Mouse (Mus musculus): ENCODE data around the gene Tmem102.
A peak's percentile ranks its signal among the peaks of the same experiment; 100 is the strongest.

Gene Tmem102

DNA sequence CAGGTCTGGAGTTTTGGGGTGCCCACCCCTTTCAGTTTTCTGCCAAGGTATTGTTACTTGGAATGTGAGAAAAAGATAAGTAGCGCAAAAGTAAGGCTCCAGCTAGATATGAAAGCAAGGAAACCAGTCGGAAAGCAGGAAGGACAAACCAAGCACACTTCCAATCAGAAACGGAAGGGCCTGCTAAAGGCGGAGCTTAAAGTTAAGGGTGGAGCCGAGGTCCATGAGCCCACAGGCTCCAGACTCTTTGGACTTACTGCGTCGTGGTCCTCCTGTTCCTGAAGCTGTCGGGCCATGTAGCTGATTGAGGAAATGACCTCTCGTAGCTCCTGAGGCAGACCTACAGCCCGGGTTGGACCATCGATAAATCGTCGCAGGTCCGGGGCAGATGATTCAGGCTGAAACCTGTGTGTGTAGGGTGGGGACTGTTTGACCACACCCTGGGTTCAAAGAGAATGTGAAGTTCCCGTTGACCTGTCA is 20.6 kb downstream of the Tmem102 start:
- DNase-seq: peak; percentile 65 to 71

DNA sequence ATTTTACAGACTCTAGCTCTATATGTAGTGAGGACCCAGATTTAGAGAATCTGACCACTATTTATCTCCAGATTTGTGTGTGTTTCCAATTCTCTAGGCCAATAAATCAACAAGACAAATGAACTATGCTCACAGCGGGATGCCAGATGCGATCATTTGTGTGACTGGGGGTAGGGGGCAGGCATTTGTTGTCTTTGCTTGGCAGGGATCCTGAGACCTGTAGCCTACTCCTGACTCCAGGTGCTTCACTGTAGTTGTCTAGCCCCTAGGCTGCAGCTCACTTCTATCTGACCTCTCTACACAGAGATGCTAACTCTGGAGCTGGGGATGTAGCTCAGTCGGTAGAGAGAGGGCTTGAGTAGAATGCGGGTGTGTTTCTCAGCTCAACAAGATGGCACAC is 23.6 kb downstream of the Tmem102 start:
- no peak for DNase-seq

DNA sequence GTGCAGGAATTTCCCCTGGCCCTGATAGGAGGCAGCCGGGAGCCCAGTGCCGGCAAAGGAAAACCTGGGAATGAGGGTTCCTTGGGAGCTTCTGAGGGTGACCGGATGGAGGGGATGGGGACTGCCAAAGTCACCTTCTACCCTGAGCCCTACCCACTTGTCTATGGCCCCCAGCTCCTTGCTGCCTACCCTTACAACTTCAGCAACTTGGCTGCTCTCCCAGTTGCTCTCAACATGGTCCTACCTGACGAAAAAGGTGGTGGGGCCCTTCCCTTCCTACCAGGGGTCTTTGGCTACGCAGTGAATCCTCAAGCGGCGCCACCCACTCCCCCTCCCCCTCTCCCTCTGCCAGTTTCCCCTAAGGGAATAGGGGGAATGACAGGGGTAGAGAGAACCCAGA is 26.4 kb downstream of the Tmem102 start:
- no peak for DNase-seq

DNA sequence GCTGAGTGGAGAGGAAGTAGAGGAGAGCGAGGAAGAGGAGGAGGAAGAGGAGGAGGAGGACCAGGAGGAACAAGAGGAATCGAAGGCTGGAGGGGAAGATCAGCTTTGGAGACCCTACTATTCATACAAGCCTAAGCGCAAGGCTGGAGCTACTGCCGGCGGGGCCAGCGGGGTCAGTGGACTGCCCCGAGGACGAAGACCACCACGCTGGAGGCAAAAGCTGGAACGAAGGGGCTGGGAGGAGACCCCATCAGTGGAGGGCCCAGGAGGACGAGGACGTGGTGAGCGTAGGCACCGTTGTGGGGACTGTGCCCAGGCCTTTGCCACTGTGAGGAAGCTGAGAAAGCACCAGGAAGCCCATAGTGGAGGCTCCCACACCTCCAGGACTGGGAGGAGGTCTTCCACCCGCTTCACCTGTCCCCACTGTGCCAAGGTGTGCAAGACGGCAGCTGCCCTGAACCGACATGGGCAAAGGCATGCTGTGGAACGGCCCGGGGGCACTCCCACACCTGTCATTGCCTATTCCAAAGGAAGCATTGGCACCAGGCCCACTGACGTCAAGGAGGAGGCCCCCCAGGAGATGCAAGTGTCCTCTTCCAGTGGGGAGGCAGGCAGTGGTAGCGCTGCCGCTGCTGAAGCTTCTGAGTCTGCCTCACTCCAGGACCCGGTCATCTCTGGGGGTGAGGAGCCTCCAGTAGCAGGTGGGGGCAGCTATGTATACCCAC is 27.0 kb downstream of the Tmem102 start:
- no peak for DNase-seq

DNA sequence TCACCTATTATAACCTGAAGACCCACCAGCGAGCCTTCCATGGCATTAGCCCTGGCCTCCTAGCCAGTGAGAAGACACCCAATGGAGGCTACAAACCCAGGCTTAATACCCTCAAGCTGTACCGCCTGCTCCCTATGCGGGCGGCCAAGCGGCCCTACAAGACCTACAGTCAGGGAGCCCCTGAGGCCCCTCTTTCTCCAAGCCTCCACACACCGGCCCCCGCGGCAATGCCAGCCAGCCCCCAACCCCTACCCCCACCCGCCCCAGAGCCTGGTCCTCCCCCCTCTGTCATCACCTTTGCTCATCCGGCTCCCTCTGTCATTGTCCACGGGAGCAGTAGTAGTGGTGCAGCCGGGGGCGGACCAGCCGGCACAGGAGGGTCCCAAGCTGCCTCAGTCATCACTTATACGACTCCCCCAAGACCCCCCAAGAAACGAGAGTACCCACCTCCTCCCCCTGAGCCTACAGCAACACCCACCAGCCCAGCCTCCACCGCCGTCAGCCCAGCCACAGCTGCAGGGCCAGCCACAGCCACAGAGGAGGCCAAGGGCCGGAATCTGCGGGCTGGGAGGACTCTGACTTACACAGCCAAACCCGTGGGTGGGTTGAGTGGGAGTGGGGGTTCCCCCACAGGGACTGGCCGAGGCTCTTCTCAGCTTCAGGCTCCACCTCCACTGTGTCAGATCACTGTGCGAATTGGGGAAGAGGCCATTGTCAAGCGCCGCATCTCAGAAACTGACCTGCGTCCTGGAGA is 27.7 kb downstream of the Tmem102 start:
- DNase-seq: no peak

DNA sequence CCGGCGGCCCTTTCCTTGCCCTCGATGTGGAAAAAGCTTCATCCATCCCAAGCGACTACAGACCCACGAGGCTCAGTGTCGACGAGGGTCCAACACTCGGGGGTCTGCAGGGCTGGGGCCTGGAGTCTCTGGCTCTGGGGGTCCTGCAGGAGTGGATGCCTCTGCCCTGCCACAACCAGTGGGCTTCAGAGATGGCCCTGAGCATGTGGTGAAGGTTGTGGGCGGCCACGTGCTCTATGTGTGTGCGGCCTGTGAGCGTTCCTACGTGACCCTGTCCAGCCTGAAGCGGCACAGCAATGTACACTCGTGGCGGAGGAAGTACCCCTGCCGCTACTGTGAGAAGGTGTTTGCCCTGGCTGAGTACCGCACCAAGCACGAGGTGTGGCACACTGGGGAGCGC is 28.9 kb downstream of the Tmem102 start:
- no peak for DNase-seq

DNA sequence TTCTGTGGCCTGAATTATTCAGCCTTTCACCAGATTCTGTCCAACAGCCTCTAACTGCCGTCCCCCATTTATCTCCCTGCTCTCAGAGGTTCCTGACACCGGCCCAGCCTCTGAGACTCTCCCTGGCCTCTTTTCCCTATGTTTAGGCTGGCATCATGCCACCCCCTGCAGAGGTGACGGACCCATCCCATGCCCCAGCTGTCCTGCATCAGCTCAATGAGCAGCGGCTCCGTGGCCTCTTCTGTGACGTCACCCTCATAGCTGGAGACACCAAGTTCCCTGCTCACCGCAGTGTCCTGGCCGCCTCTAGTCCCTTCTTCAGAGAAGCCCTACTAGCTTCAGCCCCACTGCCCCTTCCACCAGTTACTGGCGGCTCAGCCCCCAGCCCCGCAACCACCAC is 29.7 kb downstream of the Tmem102 start:
- DNase-seq: no peak

DNA sequence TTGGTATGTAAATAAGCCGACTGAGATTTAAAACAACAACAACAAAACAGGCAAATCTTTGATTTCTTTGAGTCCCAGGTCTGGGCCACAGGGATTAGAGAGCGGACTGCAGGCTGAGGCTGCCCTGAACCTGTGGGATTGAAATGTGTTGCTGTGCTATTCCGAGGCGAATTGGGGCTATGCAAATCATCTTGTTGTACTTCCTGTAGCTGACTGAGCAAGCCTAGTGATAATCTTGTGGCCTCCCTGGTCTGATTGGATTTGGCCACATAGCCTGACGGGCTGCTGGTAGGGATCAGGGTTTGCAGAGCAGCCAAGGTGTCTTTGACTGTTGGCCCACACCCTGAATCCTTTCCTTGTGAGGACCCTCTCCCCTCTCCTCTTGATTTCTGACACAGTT is 30.5 kb downstream of the Tmem102 start:
- no peak for DNase-seq

DNA sequence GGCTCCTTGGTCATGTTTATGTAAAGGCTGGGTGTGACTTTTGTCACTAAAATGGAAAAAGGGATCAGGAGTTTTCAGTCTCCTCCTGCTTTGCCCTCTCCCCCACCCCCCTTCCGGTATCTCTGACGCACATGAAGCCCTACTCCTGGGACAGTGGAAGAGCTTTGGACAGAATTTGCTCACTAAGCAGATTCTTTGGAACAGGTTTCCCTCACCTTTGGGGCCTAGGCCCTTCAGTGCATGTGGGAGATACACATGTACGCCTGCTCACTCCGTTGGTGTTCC is 37.9 kb downstream of the Tmem102 start:
- peak in 1 of 2 experiments; percentile 47 for DNase-seq

DNA sequence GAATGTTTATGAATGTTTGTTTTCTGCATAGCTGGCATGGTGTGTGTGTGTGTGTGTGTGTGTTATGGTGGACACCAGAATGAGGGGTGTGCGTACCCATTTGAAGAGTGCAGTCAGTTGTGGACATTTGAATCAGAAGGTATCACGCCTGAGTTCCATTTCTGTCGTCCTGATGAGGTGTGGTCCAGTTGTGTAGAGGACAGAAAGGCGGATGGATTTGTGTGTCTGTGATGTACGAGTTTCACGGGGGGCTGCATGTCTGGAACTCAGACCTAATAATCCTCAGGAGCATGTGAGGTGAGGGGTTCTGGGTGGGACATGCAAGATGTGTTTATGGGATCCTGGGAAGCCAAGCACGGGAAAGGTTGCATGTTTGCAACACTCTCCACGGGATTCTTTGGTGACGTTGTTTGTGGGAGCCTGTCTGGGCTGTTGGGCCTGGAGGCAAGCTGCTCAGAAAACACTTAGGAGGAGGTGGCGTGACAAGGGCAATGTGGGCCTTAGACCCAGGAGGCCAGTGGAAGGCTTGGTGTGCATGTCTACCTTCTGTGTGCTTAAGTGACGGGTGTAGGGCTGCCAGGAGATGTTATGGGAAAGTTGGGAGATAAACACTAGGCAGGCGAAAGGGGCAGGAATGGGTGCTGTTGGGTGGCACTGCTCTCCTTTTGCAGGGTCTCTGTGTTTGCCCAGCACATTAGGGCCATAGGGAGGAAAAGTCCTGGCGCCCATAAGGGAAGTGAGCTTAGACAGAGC is 38.4 kb downstream of the Tmem102 start:
- DNase-seq: peak in 1 of 2 experiments; percentile 44

DNA sequence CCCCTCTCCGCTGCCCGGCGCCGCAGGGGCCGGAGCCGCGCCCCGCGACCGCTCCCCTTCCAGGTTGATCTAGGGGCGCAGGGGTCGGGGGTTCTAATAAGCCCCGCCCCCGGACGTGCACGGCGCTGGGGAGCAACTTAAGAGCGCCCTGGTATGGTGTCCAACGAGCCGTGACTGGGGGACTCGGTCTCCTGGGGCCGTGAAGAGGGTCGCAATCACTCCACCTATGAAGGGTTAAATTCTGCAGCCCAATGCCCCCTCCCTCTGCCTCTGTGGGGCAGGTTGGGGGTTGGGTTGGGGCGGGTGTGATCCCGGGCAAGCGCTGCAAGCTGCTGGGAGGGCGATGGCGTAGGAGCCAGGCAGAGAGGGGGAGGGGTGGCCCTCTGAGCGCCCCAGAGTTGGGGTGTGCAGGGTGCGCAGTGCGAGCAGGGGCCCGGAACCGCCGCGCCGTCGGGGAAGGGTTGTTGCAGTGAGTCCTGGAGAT is 39.3 kb downstream of the Tmem102 start:
- DNase-seq: peak; percentile 85 to 88

DNA sequence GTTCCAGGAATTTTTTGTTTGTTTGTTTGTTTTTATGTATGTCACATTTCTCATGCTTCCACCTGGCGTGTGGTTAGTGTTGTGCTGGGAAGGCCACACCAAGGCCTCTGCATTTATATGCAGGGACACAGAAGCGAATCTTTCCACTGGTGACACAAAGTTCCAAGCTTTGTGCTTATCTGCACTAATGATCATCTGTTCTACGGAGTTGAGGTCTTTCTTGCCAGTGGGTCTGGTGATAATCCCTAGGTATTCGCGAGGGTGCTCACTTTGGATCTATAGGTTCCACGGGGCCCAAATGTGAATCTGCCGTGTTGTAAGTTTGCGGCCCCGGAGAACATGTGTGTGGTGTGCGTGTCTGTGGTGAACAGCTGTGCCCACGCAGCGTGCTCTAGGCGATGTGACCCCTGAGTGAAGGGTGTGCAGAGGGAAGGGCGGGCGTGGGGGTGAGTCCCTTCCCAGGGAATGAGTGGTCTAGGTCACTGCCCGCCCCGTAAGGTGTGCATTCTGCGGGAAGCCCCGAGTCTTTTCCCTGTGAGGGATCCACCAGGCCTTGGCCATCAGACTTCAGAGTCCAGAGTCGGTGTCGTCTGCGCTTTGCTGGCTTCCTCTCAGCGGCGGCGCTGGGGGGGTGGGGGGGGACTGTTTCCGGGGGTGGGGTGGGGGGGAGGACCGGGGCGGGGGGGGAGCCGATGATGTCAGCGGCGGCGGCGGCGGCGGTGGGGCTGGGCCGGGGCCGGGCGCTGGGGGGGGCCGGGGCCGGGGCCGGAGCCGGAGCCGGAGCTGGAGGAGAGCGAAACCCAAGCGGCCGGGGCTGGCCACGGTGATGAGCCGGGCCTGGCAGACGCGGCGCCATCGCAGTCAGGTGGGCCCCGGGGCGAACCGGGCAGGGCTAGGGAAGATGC is 40.0 kb downstream of the Tmem102 start, which contains the start of gene Zbtb4:
Zbtb4 (plus strand) TSS at position 692 of the 905 bp plus-strand sequence.
- DNase-seq: peak in 1 of 2 experiments; percentile 66

DNA sequence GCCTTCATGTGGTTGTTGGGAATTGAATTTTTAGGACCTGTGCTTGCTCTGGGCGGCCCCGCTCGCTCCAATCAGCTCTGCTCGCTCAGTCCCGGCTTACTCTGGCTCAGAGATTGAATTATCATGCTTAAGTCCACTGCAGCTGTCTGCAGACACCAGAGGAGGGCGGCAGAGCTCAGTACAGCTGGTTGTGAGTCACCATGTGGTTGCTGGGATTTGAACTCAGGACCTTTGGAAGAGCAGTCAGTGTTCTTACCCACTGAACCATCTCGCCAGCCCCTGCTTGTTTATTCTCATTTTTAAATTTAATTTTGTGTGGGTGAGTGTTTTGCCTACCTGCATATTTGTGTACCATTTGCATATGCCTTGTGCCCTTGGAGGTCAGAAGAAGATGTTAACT is 41.9 kb downstream of the Tmem102 start:
- no peak for DNase-seq

DNA sequence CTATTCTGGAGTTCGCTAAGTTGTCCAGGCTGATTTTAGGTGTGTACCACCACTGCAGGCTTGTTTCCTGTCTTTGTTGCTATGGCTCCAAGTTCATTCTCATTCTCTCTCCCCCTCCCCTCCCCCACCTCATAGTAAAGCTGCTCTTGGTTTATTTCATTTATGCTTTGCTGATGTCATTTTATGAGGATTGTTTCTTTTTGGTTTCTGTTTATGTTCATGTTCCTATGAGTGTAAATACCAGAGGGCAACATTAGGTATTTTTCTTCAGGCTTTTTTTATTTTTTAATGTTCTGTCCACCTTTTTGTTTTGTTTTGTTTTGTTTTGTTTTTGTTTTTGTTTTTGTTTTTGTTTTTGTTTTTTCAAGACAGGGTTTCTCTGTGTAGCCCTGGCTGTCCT is 43.6 kb downstream of the Tmem102 start, which contains the start of gene Slc35g3:
Slc35g3 (minus strand) TSS at position 101 of the 400 bp plus-strand sequence.
- no peak for DNase-seq

DNA sequence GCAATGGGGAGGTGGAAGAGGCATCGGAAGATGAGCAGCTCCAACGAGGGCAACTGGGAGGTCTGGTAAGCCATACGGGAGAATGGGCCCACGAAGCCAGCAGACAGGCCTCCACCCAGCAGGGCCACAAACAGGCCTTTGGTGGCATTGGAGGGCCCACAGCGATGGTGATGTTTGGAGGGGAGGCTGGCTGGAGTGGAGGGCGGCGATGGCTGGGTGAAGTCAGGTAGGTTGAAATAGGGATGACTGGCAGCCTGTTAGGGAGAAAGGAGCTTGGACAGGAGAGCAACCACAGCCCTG is 44.6 kb downstream of the Tmem102 start:
- DNase-seq: peak in 1 of 2 experiments; percentile 24

DNA sequence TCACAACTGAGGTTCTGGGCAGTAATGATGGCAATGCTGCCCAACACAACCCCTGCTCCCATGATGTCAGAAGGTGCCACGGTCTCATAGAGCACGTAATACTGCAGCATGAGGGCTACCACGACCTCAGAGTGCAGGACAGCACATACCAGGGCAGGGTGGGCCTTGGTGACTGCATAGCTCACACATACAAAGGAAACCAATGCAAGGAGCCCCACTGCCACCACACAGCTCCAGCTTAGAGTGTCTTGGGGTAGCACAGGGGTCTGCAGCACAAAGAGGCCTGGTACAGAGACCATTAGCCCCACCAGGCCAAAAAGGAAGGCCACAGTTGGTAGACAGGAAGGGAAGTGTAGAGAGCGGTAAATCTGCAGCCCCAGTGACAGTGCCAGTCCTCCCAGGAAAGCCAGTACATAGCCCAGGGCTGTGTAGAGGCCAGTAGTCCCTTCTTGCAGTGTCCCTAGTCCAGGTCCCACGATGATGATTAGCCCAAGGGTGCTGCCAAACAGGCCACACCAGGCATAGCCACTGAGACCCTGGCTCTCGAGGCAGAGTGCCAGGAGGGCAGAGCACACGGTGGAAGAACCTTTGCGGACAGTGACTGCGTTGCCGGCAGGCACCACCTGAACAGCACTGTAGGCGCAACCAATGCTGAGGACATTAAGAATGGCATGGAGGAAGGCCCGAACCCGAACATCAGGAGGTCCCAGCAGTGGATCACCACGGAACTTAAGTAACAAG is 45.1 kb downstream of the Tmem102 start:
- peak in 1 of 2 experiments; percentile 28 for DNase-seq

DNA sequence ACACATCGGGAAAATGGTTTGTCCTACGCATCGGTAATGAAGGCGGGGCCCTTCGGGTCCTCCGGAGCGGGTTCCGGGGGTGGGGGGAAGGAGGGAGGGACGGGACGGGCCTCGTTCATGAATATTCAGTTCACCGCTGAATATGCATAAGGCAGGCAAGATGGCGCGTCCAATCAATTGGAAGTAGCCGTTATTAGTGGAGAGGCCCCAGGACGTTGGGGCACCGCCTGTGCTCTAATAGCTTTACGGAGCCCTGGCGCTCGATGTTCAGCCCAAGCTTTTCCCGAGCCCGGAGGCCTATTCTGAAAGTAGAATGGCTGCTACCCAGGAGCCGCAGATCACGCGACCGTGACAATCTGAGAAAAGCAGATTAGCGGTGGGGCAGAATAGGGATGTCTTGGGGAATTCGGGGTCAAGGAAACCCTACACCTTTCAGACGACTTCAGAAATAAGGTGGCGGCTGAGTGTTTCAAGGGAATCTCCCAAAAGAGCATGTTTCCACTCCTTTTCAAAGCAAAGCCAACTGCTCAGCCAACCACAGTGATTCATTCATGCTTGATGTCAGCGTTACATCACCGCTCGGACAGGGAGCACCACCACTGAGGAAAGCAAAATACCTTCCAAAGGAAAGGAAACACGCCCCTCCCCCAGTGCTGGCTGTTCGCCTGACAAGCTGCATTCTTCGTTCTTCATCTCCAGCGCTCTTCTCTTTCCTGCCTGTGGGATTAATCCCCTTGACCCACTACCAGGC is 46.3 kb downstream of the Tmem102 start:
- DNase-seq: peak; percentile 90 to 92

DNA sequence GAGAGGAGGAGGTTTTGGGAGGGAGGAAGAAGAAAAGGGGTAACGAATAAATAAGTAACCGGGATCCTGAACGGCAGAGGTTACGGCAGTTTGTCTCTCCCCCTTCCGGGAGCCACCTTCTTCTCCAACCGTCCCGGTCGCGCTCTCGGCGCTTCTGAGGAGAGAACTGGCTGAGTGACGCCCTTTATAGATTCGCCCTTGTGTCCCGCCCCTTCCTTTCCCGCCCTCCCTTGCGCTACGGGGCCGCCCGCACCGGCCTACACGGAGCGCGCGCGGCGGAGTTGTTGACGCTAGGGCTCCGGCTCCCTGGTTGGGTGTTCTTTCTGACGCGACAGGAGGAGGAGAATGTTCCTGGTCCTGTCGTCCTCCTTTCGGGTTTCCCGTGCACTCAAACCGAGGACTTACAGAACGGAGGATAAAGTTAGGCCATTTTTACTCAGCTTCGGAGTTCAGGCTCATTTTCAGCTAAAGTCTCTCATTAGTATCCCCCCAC is 46.9 kb downstream of the Tmem102 start, which contains the start of gene Polr2a:
Polr2a (minus strand) TSS at position 160 of the 493 bp plus-strand sequence.
- DNase-seq: peak; percentile 98

DNA sequence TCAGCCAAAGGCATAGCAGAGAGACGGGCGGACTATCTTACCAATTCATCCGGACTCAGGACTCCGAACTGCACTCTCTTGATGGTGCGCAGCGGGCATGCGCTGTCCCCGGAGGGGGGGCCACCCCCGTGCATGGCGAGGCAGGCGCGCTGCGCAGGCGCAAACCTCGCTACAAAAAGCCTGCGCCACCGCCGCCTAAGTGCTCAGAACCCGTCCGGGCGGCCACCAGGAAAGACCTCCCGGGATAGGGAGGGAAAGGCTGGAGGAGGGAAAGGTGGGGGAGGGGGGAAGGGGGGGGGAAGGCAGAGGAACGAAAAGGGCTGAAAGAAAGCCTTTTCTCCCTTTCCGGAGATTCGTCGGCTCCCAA is 47.4 kb downstream of the Tmem102 start:
- DNase-seq: peak; percentile 98

DNA sequence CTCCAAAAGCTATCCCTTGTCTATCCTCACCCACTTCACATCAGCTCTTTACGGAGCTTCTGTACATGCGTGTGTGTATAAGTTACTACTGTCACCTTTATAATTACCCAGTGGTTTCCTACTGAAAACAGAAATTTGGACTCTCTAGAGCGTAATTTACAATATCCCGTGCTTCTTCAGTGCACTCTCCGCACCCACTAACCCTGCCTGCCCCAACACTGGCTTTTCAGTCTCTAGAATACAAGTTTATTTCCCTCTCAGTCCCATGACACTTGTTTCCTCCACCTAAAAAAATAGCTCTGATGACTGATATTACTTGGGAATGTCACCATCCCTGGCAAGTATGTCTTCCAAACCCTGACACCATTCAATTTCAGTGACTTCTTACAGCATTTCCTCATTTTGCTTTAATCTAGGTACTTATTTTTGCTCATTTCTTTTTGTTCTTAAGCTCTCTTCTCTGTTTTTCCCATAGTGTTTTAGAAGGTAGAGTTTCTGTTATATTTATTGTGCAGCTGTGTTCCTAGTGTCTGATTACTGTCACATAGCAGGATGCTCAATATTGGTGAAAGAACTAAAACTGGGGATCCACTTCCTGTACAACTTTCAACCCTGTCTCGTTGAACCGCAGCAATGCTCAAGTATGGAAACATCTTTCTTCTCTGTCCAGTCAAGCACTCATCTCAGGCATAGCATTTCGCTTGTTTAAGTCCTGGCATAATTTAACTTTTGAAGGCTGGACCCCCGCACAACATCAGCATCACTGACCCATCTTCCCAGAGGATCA is 47.9 kb downstream of the Tmem102 start:
- no peak for DNase-seq

Measured in lung, postnatal 4 days (tissue).